Mouse (Mus musculus): Measurements from ENCODE around the gene Tmem54.

DNA sequence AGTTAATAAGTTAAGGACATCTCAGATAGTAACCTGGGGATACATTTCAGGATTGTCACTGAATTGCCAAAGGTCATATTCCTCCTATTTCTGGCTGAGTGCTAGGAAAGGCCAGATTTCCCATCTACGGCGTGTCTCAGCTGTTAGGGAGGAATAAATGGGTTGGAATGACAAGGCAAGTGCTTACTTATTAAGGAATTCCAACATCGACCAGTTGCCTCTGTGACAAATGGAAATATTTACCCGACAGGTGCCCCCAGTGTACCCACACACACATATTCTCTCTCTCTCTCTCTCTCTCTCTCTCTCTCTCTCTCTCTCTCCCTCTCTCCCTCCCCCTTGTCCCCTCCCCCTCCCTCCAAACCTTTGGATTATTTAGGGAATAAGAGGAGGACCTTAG, 40.6 kb downstream of the Tmem54 start:
- TF ChIP-seq POLR2A (IDR thresholded peaks at IDR 0.05; ENCODE audit: borderline replicate concordance, insufficient read depth, low read length): no peak
- TF ChIP-seq CTCF (IDR thresholded peaks at IDR 0.05; ENCODE audit: borderline replicate concordance, insufficient read depth, low read depth, low read length): no peak

Measured in cerebellum, adult 2 months (tissue).